Mouse (Mus musculus): ENCODE measurements around the gene Drc7. TPM values are rescaled to one million over a fixed set of nuclear protein-coding genes. Genes with fewer than 3 reads are reported as not detected.
"Not testable (repeated sequence)": the region's sequence is repeated elsewhere in the genome, so short reads cannot be mapped to it uniquely, and the experiment has no call there.

Drc7 gene
- polyA plus RNA-seq, 1 experiment from 2014 or later: not detected

DNA sequence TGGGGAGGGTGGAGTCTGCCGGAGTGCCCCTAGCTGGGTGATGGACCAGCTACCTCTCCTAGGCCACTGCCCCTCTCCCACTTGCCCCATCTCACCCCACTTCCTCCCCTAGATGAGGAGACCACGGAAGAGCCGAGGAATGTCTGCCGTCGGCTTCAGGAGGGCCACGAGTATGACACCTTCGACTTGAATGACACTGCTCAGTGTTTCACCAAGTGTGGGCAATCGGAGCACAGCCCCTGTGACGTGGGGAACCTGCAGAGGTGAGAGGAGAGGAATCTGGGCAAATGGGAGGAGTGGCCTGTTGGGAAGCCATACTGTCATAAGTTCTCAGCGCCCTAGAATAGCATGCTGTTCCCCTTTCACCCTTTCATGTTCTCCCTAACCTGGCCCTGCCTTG is 34.1 kb upstream of the Drc7 start:
- DNase-seq (no peak), ATAC-seq (ENCODE audit: insufficient read depth) (0 out of 2 replicates have a peak, but pooled peaks have one; percentile 33)
- peak overlapping the region; percentile 41 for H3K4me2 ChIP-seq
- H3K27ac ChIP-seq (ENCODE audit: low read depth): no peak overlapping the region; the same call in 1 of the 2 replicates
- no peaks in the 10 kb centered on the region for H3K9me3 ChIP-seq (ENCODE audit: low read depth, low read length)
- 63% methylated on average over 10 of the region's 10 CpGs for WGBS
- H3K4me1 ChIP-seq (ENCODE audit: insufficient read depth): no peaks in the 10 kb centered on the region
- no peaks in the 10 kb centered on the region for H3K36me3 ChIP-seq (ENCODE audit: insufficient read depth)
- TF ChIP-seq CTCF (IDR thresholded peaks at IDR 0.05; ENCODE audit: low read depth): no peak
- no peak overlapping the region for H3K9ac ChIP-seq
- no peak overlapping the region for H3K4me3 ChIP-seq (ENCODE audit: low read depth, low read length)
- H3K27me3 ChIP-seq (ENCODE audit: insufficient read depth, low read length): no peaks in the 10 kb centered on the region

DNA sequence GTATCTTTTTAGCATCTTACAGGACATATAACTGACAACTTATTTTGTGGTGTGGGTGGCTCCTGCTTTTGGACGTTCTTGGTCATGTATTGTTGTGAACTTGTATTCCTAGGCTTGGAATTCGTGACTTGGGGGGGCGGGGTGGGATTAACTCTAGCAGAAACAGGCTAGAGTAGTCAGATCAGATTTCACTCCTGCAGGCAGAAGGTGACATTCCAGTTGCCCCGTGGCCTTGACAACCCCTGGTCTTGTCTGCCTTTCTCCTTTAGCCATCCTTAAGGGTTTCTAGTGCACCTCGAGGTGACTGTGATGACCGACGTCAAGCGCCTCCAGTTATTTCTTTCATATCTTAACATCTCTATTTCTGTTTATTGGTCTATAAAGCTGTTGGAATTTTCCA is 31.7 kb upstream of the Drc7 start:
- no peak overlapping the region for H3K9ac ChIP-seq
- no peak overlapping the region for H3K27ac ChIP-seq (ENCODE audit: low read depth)
- ATAC-seq (ENCODE audit: insufficient read depth): no peak
- WGBS: 15% methylated on average over 8 of the region's 8 CpGs
- no peaks in the 10 kb centered on the region for H3K36me3 ChIP-seq (ENCODE audit: insufficient read depth)
- no peak overlapping the region for H3K4me2 ChIP-seq
- no peak overlapping the region for H3K4me3 ChIP-seq (ENCODE audit: low read depth, low read length)
- H3K4me1 ChIP-seq (ENCODE audit: insufficient read depth): no peaks in the 10 kb centered on the region
- H3K27me3 ChIP-seq (ENCODE audit: insufficient read depth, low read length): no peaks in the 10 kb centered on the region
- no peak for DNase-seq
- no peak for TF ChIP-seq CTCF (IDR thresholded peaks at IDR 0.05; ENCODE audit: low read depth)
- H3K9me3 ChIP-seq (ENCODE audit: low read depth, low read length): no peaks in the 10 kb centered on the region

DNA sequence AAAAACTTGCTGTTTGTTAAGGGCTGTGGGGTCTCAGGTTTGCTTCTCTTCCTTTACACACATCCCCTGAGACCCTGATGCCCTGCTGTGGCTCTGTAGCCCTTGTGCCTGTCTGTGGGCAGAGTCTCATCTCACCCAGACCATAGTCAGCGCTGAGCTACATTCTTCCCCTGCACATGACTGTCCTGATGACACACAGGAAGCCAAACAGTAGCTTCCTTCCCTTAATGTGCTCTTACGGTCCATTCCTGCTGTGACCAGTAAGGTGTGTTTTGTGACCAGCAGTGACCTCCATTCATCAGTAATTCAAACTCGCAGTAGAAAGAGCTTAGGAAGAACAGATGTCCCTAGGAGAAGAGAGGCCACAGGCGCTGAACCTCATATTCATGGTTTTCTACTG is 30.5 kb upstream of the Drc7 start:
- Histone ChIP-seq H3K36me3 (ENCODE audit: insufficient read depth) (no peaks in the 10 kb centered on the region), H3K9ac (no peak overlapping the region), H3K27ac (ENCODE audit: low read depth) (no peak overlapping the region), H3K27me3 (ENCODE audit: insufficient read depth, low read length) (no peaks in the 10 kb centered on the region), H3K4me2 (no peak overlapping the region), H3K4me3 (ENCODE audit: low read depth, low read length) (no peak overlapping the region), H3K4me1 (ENCODE audit: insufficient read depth) (no peaks in the 10 kb centered on the region), H3K9me3 (ENCODE audit: low read depth, low read length) (no peaks in the 10 kb centered on the region)
- TF ChIP-seq CTCF (IDR thresholded peaks at IDR 0.05; ENCODE audit: low read depth): no peak
- ATAC-seq (ENCODE audit: insufficient read depth) (no peak), DNase-seq (no peak)
- WGBS: 74% methylated on average over 4 of the region's 4 CpGs

DNA sequence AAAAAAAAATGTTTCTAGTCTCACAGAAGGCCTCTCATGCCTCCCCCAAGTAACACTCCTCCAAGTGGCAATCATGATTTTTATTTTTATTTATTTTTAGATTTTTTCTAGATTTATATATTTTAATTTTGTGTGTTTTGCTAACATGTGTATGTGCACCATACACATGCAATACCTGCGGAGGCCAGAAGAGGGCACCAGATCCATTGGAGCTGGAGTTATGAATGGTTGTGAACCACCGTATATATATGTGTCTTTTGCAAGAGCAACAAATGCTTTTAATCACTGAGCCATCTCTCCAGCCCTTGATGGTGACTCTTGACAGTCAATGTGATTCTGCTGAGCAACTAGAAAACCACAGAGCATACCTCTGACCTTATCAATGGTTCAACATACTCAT is 29.5 kb upstream of the Drc7 start:
- H3K27ac ChIP-seq (ENCODE audit: low read depth): no peak overlapping the region
- H3K36me3 ChIP-seq (ENCODE audit: insufficient read depth): no peaks in the 10 kb centered on the region
- no peak overlapping the region for H3K4me2 ChIP-seq
- no peak overlapping the region for H3K9ac ChIP-seq
- H3K4me3 ChIP-seq (ENCODE audit: low read depth, low read length): no peak overlapping the region
- no peaks in the 10 kb centered on the region for H3K27me3 ChIP-seq (ENCODE audit: insufficient read depth, low read length)
- no peaks in the 10 kb centered on the region for H3K4me1 ChIP-seq (ENCODE audit: insufficient read depth)
- 68% methylated on average over 2 of the region's 2 CpGs for WGBS
- ATAC-seq (ENCODE audit: insufficient read depth) (no peak), DNase-seq (peak; percentile 43)
- no peaks in the 10 kb centered on the region for H3K9me3 ChIP-seq (ENCODE audit: low read depth, low read length)
- peak; percentile 67 for TF ChIP-seq CTCF (IDR thresholded peaks at IDR 0.05; ENCODE audit: low read depth)

DNA sequence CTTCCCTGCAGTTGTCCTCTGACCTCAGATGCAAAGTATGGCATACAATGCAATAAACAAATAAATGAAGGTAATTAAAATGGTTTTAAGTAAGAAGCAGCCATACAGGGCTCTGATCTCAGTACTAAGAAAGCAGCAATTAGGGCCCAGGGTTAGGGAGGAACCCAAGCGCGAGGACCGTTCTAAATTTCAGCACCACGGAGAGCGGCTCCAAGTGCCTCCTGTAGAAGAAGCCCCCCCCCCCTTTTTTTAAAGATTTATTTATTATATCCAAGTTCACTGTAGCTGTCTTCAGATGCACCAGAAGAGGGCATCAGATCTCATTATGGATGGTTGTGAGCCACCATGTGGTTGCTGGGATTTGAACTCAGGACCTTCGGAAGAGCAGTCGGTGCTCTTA is 26.5 kb upstream of the Drc7 start:
- not testable (repeated sequence) for H3K27me3 ChIP-seq (ENCODE audit: insufficient read depth, low read length); H3K4me1 ChIP-seq (ENCODE audit: insufficient read depth); H3K9me3 ChIP-seq (ENCODE audit: low read depth, low read length); H3K4me3 ChIP-seq (ENCODE audit: low read depth, low read length); H3K36me3 ChIP-seq (ENCODE audit: insufficient read depth); H3K27ac ChIP-seq (ENCODE audit: low read depth); H3K9ac ChIP-seq; H3K4me2 ChIP-seq; ATAC-seq (ENCODE audit: insufficient read depth)
- 50% methylated on average over 7 of the region's 7 CpGs for WGBS
- peak; percentile 84 for DNase-seq

DNA sequence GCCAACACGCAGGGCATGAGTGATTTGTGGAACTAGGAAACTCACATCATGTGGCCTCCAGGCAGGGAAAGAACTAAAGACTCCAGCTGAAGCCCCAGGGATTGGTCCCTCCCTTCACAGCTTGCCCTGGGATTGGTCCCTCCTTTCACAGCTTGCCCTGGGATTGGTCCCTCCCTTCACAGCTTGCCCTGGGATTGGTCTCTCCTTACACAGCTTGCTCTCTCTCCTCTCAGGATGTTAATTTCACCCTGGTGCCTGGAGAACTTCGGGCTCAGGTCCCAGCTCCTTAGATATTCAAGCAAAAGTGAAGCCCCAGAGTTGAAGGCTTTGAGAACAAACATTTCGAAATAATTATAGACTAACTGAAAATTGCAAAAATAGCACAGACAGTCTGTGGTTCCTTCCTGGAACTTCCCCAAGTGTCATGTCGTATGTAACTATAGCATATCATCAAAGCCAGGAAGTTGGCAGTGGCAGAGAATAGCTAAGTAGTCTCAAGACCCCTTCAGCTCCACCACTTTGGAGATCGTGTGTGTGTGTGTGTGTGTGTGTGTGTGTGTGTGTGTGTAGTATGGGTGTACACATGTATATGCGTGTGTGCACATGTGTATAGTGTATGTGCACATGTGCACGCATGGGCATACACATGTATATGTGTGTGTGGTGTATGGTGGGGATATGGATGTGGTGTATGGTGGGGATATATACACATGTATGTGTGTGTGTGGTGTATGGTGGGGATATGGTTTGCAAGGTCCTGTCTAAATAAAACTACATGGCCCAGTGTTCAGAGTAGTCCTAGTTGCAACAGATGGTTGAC is 17.6 kb upstream of the Drc7 start:
- Histone ChIP-seq H3K4me3 (ENCODE audit: low read depth, low read length) (no peak overlapping the region), H3K4me1 (ENCODE audit: insufficient read depth) (no peaks in the 10 kb centered on the region), H3K9ac (no peak overlapping the region), H3K36me3 (ENCODE audit: insufficient read depth) (no peaks in the 10 kb centered on the region), H3K27ac (ENCODE audit: low read depth) (no peak overlapping the region), H3K9me3 (ENCODE audit: low read depth, low read length) (no peaks in the 10 kb centered on the region), H3K4me2 (no peak overlapping the region), H3K27me3 (ENCODE audit: insufficient read depth, low read length) (no peaks in the 10 kb centered on the region)
- peak; percentile 56 for DNase-seq
- 54% methylated on average over 7 of the region's 7 CpGs for WGBS
- peak; percentile 92 for ATAC-seq (ENCODE audit: insufficient read depth)
- TF ChIP-seq CTCF (IDR thresholded peaks at IDR 0.05; ENCODE audit: low read depth): no peak

DNA sequence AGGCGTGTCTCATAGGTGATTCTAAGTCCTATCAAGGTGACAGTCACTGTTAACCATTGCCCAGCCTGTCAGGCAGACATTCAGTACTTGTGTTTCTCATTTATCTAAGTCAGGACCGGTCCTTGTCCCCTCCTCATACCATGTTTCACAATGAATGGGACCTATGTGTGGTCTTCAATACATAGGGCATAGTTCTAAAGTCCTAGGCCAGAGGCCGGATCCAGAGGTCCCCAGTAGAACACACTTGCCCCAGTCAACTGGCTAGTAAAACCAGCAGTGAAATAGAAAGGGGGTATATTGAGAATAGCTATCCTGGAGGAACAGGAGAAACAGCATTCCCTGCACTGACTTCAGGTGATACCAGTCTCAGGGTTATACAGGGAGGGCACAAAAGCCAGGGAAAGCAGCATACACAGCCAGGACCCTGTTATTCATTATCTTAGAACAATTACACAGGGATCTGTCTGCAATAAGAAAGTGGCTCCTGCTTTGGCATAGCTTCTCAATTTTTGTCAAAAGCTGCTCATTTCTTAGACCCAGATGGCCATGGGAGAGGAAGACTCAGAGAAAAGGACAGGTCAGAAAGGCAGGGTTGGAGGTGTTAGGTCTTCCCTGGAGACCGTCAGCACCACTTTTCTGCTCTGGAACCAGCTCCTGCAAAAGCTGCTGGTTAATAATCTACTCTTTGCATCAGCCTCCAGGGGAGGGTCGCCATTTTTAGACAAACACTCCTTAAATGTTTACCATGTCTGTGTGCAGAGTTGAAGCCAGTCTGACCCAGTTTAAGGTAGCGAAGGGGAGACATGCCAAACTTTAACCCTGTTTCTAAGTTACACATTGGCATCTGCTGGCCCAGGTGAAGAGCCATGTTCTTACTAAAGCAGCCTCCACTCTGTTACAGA is 12.8 kb upstream of the Drc7 start:
- H3K4me2 ChIP-seq: peak overlapping the region; percentile 5; the same call in 1 of the 2 replicates
- no peak overlapping the region for H3K4me3 ChIP-seq (ENCODE audit: low read depth, low read length)
- peak overlapping the region; percentile 85 for H3K27ac ChIP-seq (ENCODE audit: low read depth)
- DNase-seq: peak; percentile 55
- peak; percentile 79 for ATAC-seq (ENCODE audit: insufficient read depth)
- TF ChIP-seq CTCF (IDR thresholded peaks at IDR 0.05; ENCODE audit: low read depth): no peak
- H3K27me3 ChIP-seq (ENCODE audit: insufficient read depth, low read length): no peaks in the 10 kb centered on the region
- H3K4me1 ChIP-seq (ENCODE audit: insufficient read depth): no peaks in the 10 kb centered on the region
- H3K36me3 ChIP-seq (ENCODE audit: insufficient read depth): no peaks in the 10 kb centered on the region
- H3K9ac ChIP-seq: no peak overlapping the region
- H3K9me3 ChIP-seq (ENCODE audit: low read depth, low read length): no peaks in the 10 kb centered on the region
- WGBS: 39% methylated on average over 6 of the region's 6 CpGs

Measured in lung, embryonic 14.5 days (tissue).